21 mouse cellular contexts compared by ENCODE assay signal in genomic region chr17:29720755-29721365, GRCm38 (mm10). TPM values are rescaled to one million over a fixed set of nuclear protein-coding genes. Genes with fewer than 3 reads are reported as not detected.
DNase-seq lines count a peak whose midpoint lies in the region; ATAC-seq lines count a peak whose summit lies in the region.
"Had no signal": no experiment of that assay in that cellular context is flagged by ENCODE, and none has a peak within 500 bp of the region (broad histone marks: within the 10 kb centered on the region; RNA-seq: fewer than 3 reads in every experiment).

No protein-coding gene starts in this region.

- H3K27ac ChIP-seq in hindbrain, embryonic 16.5 days (ENCODE audit: low read depth, low read length): peak overlapping the region; percentile 23; the same call in 1 of the 2 replicates
- H3K27ac ChIP-seq in hindbrain, embryonic 13.5 days: no peak overlapping the region
- H3K27ac ChIP-seq: embryonic facial prominence, embryonic 15.5 days; limb, embryonic 10.5 days; liver, embryonic 15.5 days; lung, embryonic 15.5 days; macrophage had no signal

- 68% methylated on average over 11 of the region's 11 CpGs for WGBS in hindbrain, embryonic 16.5 days
- WGBS in hindbrain, embryonic 13.5 days: 83% methylated on average over 11 of the region's 11 CpGs

- H3K9me3 ChIP-seq in hindbrain, embryonic 16.5 days (ENCODE audit: control insufficient read depth, low read length): 0 out of 2 replicates have a peak, but pooled peaks cover 2% of the 10 kb centered on the region
- H3K9me3 ChIP-seq in hindbrain, embryonic 13.5 days: no peaks in the 10 kb centered on the region
- H3K9me3 ChIP-seq: embryonic facial prominence, embryonic 15.5 days; limb, embryonic 10.5 days; liver, embryonic 15.5 days; lung, embryonic 15.5 days had no signal

- H3K27me3 ChIP-seq in hindbrain, embryonic 16.5 days (replicated peaks; ENCODE audit: control insufficient read depth, insufficient read depth, low read length): no peaks in the 10 kb centered on the region
- H3K27me3 ChIP-seq in hindbrain, embryonic 13.5 days: no peaks in the 10 kb centered on the region
- H3K27me3 ChIP-seq: embryonic facial prominence, embryonic 15.5 days; liver, embryonic 15.5 days; lung, embryonic 15.5 days had no signal

- peaks cover 16% of the 10 kb centered on the region for H3K4me1 ChIP-seq in hindbrain, embryonic 16.5 days (ENCODE audit: control insufficient read depth, insufficient read depth, low read depth, low read length)
- peaks cover 19% of the 10 kb centered on the region for H3K4me1 ChIP-seq in hindbrain, embryonic 13.5 days (replicated peaks)

- no peak overlapping the region for H3K4me2 ChIP-seq in hindbrain, embryonic 16.5 days (ENCODE audit: low read length)
- H3K4me2 ChIP-seq in hindbrain, embryonic 13.5 days: no peak overlapping the region
- H3K4me2 ChIP-seq: embryonic facial prominence, embryonic 15.5 days; heart, embryonic 11.5 days; liver, embryonic 15.5 days; lung, embryonic 15.5 days had no signal

- H3K36me3 ChIP-seq in hindbrain, embryonic 16.5 days (ENCODE audit: control insufficient read depth, insufficient read depth, low read length): no peaks in the 10 kb centered on the region
- no peaks in the 10 kb centered on the region for H3K36me3 ChIP-seq in hindbrain, embryonic 13.5 days
- H3K36me3 ChIP-seq: embryonic facial prominence, embryonic 15.5 days; limb, embryonic 10.5 days; liver, embryonic 15.5 days; lung, embryonic 15.5 days had no signal

- ATAC-seq in hindbrain, embryonic 16.5 days: no peak
- no peak for ATAC-seq in hindbrain, embryonic 13.5 days (ENCODE audit: low FRiP score)
- ATAC-seq: midbrain, embryonic 16.5 days had no signal

- peak; percentile 85 to 88 for DNase-seq in cerebellum, postnatal 10 days
- DNase-seq in cerebellum, adult 9-10 months: no peak
- DNase-seq in retina, postnatal 1 day: peak; percentile 47
- no peak for DNase-seq in retina, embryonic 14.5 days (ENCODE audit: low spot score)
- no peak for DNase-seq in frontal cortex, postnatal 36 days (ENCODE audit: low spot score in 2 of 2)
- DNase-seq: adrenal gland, adult 2 months; B cell, adult 2 months; gastrocnemius, postnatal 14 days; heart, adult 11 months; kidney, adult 18-20 months; kidney, postnatal 4 days; liver had no signal

- H3K9ac ChIP-seq in hindbrain, embryonic 16.5 days (ENCODE audit: low read depth, low read length): no peak overlapping the region
- H3K9ac ChIP-seq in hindbrain, embryonic 13.5 days: no peak overlapping the region
- H3K9ac ChIP-seq: embryonic facial prominence, embryonic 15.5 days; liver, embryonic 15.5 days; lung, embryonic 15.5 days had no signal

- H3K4me3 ChIP-seq in hindbrain, embryonic 16.5 days (ENCODE audit: low read length): no peak overlapping the region
- H3K4me3 ChIP-seq in hindbrain, embryonic 13.5 days: no peak overlapping the region
- H3K4me3 ChIP-seq: embryonic facial prominence, embryonic 15.5 days; limb, embryonic 10.5 days; liver, embryonic 15.5 days; lung, embryonic 15.5 days had no signal

RNA-seq across cellular contexts. Expression of gene Ccdc167, which starts 4.0 kb away (rescaled TPM):
- 9.3 and 11.1 TPM in 2 replicates for polyA plus RNA-seq in hindbrain, embryonic 16.5 days (2015; fragmentation: Nextera tagmentation; extraction: Ambion mirVana)
- 10.7 and 13.4 TPM in 2 replicates for polyA plus RNA-seq in hindbrain, embryonic 13.5 days (2015; fragmentation: Nextera tagmentation; extraction: Ambion mirVana)

Comparison
In these comparisons a context has a peak if more than half of its experiments do, and no peak if none do; other contexts are left out.
1. DNase-seq: peak in cerebellum, postnatal 10 days (2 of 2) and retina, postnatal 1 day (single experiment); none in cerebellum, adult 9-10 months (single experiment), retina, embryonic 14.5 days (single experiment) and frontal cortex, postnatal 36 days (0 of 2).